Mouse (Mus musculus) brain, embryonic 14.5 days (tissue): ENCODE data around the gene Pappa2.

Source experiments
- CTCF ChIP-seq: fragments of 200-500 bp; IDR thresholded peaks from 2 replicates; pipeline ENCODE4 v1.5.1; 2012; ENCODE audit warnings: inconsistent platforms, mild to moderate bottlenecking, moderate library complexity, borderline replicate concordance; ENCODE audit not compliant: insufficient read depth, insufficient read length; ENCODE audit errors: extremely low read depth
- POLR2A ChIP-seq: fragments of 200-500 bp; IDR thresholded peaks from 2 replicates; pipeline ENCODE4 v1.6.1; 2012; ENCODE audit warnings: mild to moderate bottlenecking, inconsistent platforms, borderline replicate concordance; ENCODE audit not compliant: poor library complexity, insufficient read depth, insufficient read length, severe bottlenecking; ENCODE audit errors: extremely low read depth

GRCm38 (mm10) chr1:158816479-158816878, 163.8 kb downstream of the Pappa2 start:
- TF ChIP-seq POLR2A (no peak), CTCF (no peak)
